Mouse (Mus musculus): ENCODE measurements at regions not wholly inside any gene's neighbourhood (a gene's known extent, or its start where the extent isn't known, plus 50 kb on each side); places are given as distances from the start of the nearest gene placed in this dataset.

- no peak for DNase-seq (ENCODE audit: low spot score)
Observed at GRCm38 (mm10) chr12:110027345-110027744, 251.5 kb upstream of the Dio3 start.

- no peak for DNase-seq (ENCODE audit: low spot score)
Observed at GRCm38 (mm10) chr12:110027976-110028375, 250.9 kb upstream of the Dio3 start.

GRCm38 (mm10) chr12:110028646-110029045 lies 250.2 kb upstream of the Dio3 start:
- DNase-seq (ENCODE audit: low spot score), result no peak

- peak; percentile 12 for DNase-seq (ENCODE audit: low spot score)
Observed at GRCm38 (mm10) chr12:110031326-110031725, 247.5 kb upstream of the Dio3 start.

GRCm38 (mm10) chr12:110035171-110035570 lies 243.7 kb upstream of the Dio3 start:
- no peak for DNase-seq (ENCODE audit: low spot score)

GRCm38 (mm10) chr12:110040682-110041081 lies 238.2 kb upstream of the Dio3 start:
- no peak for DNase-seq (ENCODE audit: low spot score)

GRCm38 (mm10) chr12:110041782-110042181 lies 237.1 kb upstream of the Dio3 start:
- DNase-seq (ENCODE audit: low spot score), result no peak

GRCm38 (mm10) chr12:110044266-110044665 lies 234.6 kb upstream of the Dio3 start:
- peak; percentile 76 for DNase-seq (ENCODE audit: low spot score)

GRCm38 (mm10) chr12:110044721-110045120 lies 234.1 kb upstream of the Dio3 start:
- DNase-seq (ENCODE audit: low spot score), result peak; percentile 13

GRCm38 (mm10) chr12:110045770-110046330 lies 233.0 kb upstream of the Dio3 start:
- no peak for DNase-seq (ENCODE audit: low spot score)

- DNase-seq (ENCODE audit: low spot score), result no peak
Observed at GRCm38 (mm10) chr12:110046613-110047012, 232.3 kb upstream of the Dio3 start.

- peak; percentile 8 for DNase-seq (ENCODE audit: low spot score)
Observed at GRCm38 (mm10) chr12:110047466-110048250, 231.2 kb upstream of the Dio3 start.

- no peak for DNase-seq (ENCODE audit: low spot score)
Observed at GRCm38 (mm10) chr12:110049154-110049736, 229.6 kb upstream of the Dio3 start.

- DNase-seq (ENCODE audit: low spot score), result no peak
Observed at GRCm38 (mm10) chr12:110059321-110059720, 219.5 kb upstream of the Dio3 start.

- no peak for DNase-seq (ENCODE audit: low spot score)
Observed at GRCm38 (mm10) chr12:110061961-110062360, 216.9 kb upstream of the Dio3 start.

- no peak for DNase-seq (ENCODE audit: low spot score)
Observed at GRCm38 (mm10) chr12:110063013-110063412, 215.9 kb upstream of the Dio3 start.

- DNase-seq (ENCODE audit: low spot score), result no peak
Observed at GRCm38 (mm10) chr12:110066361-110066885, 212.4 kb upstream of the Dio3 start.

GRCm38 (mm10) chr12:110070506-110070905 lies 208.4 kb upstream of the Dio3 start:
- DNase-seq (ENCODE audit: low spot score), result no peak

GRCm38 (mm10) chr12:110071823-110072222 lies 207.0 kb upstream of the Dio3 start:
- DNase-seq (ENCODE audit: low spot score), result no peak

- no peak for DNase-seq (ENCODE audit: low spot score)
Observed at GRCm38 (mm10) chr12:110074921-110075320, 203.9 kb upstream of the Dio3 start.

GRCm38 (mm10) chr12:110077211-110077884 lies 201.5 kb upstream of the Dio3 start:
- peak; percentile 8 for DNase-seq (ENCODE audit: low spot score)

GRCm38 (mm10) chr12:110078081-110078505 lies 200.8 kb upstream of the Dio3 start:
- DNase-seq (ENCODE audit: low spot score), result no peak
